Mouse (Mus musculus): Measurements from ENCODE around the gene AU015836.
"Not testable (repeated sequence)": the region's sequence is repeated elsewhere in the genome, so short reads cannot be mapped to it uniquely, and the experiment has no call there.

AU015836 gene

DNA sequence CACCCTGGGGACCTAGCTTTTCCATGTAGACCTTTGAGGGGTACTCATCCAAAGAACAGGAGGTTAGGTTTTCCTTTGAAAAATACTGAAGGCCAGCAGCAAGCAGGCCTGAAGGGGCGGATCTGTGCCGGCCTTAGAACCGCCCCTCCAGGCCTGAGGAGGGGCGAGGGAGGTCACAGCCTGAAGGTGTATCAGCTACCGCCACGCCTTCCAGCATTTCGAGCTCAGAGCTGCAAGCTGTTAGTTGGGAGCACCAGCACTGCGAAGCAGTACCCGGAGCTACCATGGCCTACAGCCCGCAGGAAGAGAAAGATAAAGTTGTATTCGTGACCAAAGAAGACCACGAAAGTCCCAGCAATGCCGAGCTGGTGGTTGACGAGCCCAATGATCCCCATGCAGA, at the start of gene AU015836:
AU015836 (plus strand) TSS at position 216 of the 400 bp plus-strand sequence.
- no peak for DNase-seq (ENCODE audit: low spot score)

DNA sequence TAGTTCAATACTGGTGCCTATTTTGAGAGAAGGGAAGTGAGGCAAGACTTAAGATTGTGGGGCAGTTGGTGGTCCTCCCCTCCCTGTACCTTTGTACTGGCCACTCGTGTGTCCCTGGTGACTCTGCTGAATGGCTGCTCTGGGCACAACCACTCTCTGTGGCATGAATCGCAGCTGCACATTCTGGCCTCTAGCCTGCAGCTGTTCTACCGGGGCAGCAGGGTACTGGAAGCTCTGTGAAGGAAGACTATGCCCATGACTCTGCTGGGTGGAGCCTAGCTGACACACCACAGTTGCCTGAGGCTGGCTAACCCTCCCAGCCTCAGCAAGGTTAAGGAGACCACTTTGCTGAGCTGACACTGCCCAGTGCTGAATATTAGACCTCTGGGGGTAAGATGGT, 49.4 kb upstream of the AU015836 start:
- no peak for DNase-seq (ENCODE audit: low spot score)

DNA sequence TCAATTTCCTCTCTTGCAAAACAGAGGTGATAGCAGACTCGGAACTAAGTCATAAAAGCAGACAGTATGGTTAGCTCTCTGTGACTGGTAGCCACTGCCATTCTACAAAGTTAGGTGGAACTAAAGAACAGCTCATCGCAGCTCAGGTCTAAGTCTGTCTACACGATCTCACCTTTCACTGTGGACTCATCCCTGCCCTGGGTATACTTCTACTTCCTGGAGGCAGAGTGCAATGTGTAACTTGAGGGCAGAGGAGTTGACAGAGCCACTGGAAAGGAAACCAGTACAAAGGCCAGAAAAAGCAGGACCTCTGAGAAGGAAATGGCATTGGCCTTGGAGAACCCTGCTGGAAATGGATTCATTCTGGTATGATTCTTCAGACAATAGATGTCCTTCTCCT, 40.1 kb upstream of the AU015836 start:
- DNase-seq (ENCODE audit: low spot score): no peak

DNA sequence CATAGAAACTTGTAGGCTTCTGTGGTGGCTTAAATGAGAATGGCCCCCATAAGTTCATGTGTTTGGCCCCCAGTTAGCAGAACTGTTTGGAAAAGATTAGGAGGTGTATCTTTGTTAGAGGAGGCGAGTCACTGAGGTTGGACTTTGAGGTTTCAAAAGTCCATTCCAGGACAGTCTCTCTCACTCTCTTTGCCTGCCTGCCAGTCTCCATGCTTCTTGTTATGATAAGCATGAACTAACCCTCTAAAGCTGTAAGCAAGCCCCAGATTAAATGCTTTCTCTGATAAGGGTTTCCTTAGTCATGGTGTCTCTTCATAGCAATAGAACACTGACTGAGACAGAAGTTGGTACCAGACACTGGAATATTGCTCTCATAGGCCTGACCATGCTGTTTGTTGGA, 39.7 kb upstream of the AU015836 start:
- DNase-seq (ENCODE audit: low spot score): no peak

DNA sequence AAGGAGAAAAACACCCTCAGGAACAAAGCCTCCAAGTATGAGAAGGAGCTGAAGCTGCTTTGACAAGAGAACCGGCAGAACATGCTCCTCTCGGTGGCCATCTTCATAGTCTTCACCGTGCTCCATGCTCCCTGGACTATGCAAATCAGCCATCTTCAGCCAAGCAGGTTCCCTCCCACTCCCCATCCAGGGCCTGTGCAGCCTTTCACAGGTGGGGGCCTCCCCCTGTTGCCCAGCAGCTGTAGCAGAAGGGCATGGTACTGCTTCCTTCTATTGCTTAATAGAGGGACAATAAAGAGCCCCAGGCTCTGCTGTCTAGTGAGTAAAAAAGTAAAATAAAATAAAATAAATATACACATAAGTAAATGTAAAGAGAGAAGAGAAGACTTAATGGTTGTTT, 36.8 kb upstream of the AU015836 start:
- no peak for DNase-seq (ENCODE audit: low spot score)

DNA sequence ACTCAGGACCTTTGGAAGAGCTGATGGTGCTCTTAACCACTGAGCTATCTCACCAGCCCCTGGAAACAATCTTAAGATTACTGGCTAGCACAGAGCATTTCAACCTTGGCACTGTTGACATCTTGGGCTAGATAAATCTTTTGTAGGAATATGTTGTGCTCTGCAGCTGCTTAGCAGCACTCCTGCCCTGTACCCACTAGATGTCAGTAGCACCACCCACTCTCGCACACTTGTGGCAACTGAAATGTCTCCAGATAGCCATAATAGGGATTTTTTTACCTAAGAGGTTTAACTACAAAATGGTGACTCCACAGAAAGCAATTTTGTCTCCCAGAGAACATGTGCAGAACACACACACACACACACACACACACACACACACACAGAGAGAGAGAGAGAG, 11.7 kb upstream of the AU015836 start:
- DNase-seq (ENCODE audit: low spot score): no peak

DNA sequence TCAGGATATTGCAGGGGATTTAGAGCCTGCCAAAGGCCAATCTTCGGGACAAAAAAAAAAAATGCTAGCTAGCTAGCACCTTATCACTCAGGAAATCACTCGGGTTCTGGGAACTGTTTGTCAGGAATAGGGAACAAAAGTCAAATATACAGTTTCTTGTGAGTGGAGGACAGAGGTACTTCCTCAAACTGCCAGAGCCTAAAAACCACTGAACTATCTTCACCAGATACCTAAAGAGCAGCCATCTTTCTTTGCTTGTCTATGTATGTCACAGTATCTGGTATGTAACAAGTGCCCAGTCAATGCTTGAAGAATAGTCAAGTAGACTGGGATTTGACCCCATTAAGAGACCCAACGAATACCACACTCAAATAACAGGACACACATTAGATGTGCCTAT, 10.0 kb upstream of the AU015836 start:
- DNase-seq (ENCODE audit: low spot score): no peak

DNA sequence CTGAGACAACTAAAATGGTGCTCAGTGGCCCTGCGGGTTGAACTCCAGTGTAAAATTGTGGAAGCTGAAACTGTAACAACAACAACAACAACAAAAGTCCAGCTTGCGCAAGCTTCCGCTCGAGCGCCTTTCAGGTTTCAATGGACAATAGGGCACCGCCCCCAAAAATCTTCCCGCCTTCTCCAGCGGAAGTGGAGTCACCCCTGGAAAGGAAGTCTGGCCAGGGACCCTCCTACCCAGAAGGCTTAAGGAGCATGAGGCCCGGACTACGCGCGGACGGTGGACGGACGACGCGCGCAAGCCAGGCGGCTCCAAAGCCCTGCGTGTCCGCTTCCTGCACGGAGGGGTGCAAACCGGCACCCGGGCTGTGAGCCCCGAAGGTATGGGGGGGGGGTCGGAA, 11.9 kb downstream of the AU015836 start:
- no peak for DNase-seq (ENCODE audit: low spot score)

DNA sequence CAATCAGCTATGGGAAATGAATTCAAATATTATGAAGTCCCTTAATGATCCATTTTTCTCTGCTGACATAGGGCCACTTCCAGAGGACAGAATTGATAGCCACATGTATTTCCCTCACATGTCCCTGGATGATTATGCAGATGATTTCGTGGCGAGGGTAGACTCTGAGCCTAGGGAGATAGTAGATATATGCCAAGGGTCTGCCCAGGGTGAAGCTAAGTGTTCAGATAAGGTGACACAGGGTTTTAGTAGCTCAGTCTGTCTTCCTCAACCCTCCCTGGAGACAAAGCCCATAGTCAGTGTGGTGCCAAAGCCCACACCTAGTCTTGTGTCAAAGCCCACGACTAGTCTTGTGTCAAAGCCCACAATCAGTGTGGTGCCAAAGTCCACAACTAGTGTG, 13.7 kb downstream of the AU015836 start:
- DNase-seq (ENCODE audit: low spot score): no peak

DNA sequence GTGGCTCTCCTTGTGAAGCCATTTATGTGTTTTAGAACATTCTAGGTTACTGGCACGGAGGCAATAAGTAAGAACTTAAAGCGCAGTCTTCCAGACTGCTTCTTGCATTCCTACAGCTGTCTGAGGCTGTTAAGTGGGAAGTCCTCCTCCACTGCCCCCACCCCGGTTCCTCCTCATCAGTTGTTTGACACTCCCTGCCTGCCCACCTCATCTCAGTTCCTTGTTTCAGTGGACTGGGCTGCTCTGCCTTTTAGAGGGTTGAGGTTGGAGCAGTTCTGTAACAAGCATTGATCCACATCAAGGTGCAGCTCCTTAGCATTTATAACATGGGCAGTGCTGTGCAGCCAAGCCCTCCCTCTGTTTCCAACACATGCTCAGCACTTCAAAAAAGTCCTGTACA, 16.6 kb downstream of the AU015836 start:
- DNase-seq (ENCODE audit: low spot score): not testable (repeated sequence)

DNA sequence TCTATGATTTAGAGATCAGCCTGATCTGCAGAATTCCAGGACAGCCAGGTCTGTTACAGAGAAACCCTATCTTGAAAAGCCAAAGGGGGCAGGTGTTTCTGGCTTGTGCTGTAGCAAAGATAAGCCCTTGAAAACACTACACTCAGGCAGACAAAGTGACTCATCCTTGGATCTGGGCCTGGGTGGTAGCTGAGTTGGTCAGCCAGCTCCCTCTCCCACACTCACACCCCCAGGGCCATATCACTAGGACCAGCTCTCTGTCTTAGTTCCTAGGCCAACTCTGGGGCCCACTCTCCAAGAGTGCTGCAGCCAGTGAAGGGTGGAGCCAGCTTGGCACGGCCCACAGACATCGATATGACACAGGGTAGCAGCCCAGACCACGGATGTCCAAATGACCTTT, 38.5 kb downstream of the AU015836 start:
- no peak for DNase-seq (ENCODE audit: low spot score)

DNA sequence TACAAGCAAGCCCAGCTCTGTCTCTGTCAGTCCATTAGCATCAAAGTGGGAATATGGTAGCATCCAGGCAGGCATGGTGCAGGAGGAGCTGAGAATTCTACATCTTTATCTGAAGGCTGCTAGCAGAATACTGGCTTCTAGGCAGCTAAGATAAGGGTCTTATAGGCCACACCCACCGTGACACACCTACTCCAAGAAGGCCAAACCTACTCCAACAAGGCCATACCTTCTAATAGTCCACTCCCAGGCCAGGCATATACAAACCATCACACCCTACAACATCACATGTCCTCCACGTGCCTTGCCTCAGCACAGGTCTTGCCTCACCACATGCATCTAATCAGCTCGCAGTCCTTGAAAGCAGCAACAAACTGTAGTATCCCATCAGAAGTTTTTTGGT, 41.0 kb downstream of the AU015836 start:
- DNase-seq (ENCODE audit: low spot score): no peak

DNA sequence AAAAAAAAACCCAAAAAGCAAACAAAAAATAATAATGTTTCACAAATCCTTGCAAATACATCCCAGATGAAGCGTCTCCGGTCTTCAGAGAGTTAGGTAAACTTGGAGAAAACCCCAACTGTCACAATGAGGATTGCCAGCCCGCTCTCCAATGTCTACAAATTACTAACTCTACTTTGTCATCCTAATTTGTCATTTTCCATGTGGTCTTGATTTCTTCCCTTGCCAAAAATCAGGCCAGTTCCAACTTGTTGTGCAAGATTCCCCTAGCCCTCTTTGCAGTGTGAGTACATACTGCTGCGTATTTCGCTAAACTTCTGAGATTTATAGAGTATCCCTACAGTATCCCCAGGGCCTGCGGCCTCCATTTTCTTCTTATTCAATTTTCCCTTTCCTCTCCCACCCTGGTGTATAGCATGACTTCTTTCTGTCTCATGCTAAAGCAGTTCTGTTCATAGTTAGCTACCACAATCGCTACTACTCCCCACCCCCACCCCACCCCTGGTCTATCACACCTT, 43.3 kb downstream of the AU015836 start:
- DNase-seq (ENCODE audit: low spot score): no peak

DNA sequence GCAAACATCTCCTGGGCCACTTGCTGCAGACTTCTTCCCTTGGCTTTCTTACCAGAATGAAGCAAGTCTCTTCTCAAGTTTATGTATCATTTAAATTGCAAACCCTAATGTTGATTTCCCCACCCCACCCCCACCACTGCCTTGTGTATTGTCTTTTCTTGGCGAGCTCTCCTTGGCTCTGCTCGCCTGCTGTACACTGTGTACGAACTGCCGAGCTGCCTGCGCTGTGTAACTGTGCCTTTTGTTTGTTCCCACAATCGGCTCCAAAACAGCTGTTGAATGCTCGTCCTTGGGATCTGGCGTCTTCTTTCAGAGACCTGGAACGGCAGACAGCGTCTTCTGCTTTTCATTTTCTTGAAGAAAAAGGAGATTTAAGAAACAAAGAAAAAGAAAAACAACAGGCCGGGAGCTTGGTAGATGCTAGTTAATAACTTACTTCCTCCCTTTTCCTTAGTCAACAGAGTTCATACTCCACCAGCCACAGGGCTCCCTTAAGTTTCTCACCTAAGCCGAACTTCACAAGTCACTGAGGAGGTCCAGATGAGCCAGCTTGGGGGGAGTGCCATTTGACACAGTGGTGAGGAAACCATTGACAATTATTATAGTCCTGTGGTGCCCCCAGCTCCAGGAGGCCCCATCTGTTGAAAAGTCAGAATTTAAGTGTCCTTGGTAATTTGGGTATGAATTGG, 44.2 kb downstream of the AU015836 start:
- DNase-seq (ENCODE audit: low spot score): no peak

DNA sequence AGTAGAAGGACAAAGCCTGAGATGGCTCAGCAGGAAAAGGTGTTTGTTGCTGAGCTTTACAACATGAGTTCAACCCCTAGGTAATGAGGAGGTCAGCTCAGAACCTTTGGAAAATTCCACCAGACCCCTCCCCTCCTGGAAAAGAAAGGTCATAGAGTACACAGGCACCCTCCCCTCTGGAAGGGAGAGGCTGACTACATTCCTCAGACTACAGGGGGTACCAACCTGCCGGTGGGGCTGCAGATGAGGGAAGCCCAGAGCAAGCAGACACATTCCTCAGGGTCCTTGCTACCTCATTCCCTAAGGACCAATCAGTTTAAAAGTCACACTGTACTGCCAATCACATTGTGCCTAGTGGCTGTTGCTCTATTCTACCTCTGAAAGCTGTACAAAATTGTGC, 48.4 kb downstream of the AU015836 start:
- DNase-seq (ENCODE audit: low spot score): no peak

DNA sequence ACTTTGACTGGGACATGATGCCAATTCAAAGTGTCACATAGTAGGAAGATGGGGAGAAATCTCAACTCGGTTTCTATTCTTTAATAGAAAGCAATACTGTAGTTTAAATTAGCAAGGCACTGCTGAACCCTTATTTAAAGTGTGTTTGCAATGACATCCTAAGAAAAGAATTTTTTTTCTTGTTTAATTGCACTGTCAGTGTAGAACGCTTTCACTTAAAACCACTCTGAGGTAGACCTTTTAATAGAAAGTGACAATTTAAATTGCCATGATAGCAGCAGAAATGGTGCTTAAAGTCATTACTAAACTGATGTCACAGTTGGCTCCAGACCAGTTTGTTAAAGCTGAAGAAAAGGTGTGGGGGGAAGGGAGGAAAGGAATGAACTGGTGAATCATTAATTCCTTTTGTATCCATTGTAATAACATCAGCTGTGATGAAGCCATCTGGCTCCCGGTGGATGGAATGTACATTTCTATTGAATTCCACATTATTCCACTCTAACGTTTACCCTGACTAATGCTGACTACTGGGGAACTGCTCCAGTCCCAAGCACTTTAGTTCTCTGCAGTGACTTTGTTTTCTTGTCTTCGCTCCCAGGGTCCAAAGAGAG, 53.9 kb downstream of the AU015836 start:
- DNase-seq (ENCODE audit: low spot score): no peak
